Mouse (Mus musculus): ENCODE results near the gene Cib4. TPM values are rescaled to one million over a fixed set of nuclear protein-coding genes. Genes with fewer than 3 reads are reported as not detected.

Gene Cib4
- polyA plus RNA-seq, 1 experiment from 2014 or later, result not detected

GRCm38 (mm10) chr5:30461821-30462220 is 83.8 kb downstream of the Cib4 start, which contains the start of gene Otof:
Gene Otof, minus strand, starts transcription at chr5:30461932.
- Histone ChIP-seq H3K9ac (ENCODE audit: low read depth, low read length) (peak within 1 kb of the TSS; percentile 56), H3K4me2 (ENCODE audit: low read length) (peak within 1 kb of the TSS; percentile 52), H3K36me3 (ENCODE audit: control insufficient read depth, insufficient read depth, low read length) (no peaks in the 10 kb centered on the region), H3K4me1 (ENCODE audit: control insufficient read depth, insufficient read depth, low read length) (peaks cover 27% of the 10 kb centered on the region), H3K4me3 (ENCODE audit: low read depth, low read length) (peak within 1 kb of the TSS; percentile 18), H3K27ac (ENCODE audit: low read length) (peak within 1 kb of the TSS; percentile 56), H3K27me3 (ENCODE audit: control insufficient read depth, insufficient read depth, low read depth, low read length) (no peaks in the 10 kb centered on the region), H3K9me3 (replicated peaks; ENCODE audit: control insufficient read depth, low read length, poor library complexity, severe bottlenecking) (no peaks in the 10 kb centered on the region)
- WGBS, result 14% methylated on average over 12 of the region's 12 CpGs
- peak; percentile 82 for ATAC-seq

DNA sequence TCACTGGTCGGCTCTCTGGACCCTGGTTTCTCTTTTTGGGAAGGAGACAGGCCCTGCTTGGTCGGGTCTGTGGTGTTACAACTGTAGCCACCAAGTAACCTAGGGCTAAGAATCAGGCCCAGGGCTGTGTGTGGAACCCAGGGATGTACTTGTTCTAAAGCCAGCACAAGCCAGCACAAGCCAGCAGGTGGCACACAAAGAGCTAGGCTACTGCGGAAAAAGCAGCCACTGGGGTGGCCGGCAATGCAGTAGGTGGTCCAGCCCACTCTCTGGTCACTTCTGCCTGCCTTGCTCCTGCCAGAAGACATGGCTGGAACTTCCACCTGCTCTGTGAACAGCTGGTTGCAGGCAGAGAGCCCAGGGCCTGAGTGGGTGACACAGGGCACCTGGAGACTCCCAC is 85.5 kb downstream of the Cib4 start:
- no peak overlapping the region for H3K4me3 ChIP-seq (ENCODE audit: low read depth, low read length)
- H3K9me3 ChIP-seq (replicated peaks; ENCODE audit: control insufficient read depth, low read length, poor library complexity, severe bottlenecking), result no peaks in the 10 kb centered on the region
- 43% methylated on average over 4 of the region's 4 CpGs for WGBS
- ATAC-seq, result no peak
- peak overlapping the region; percentile 10; the same call in 1 of the 2 replicates for H3K4me2 ChIP-seq (ENCODE audit: low read length)
- no peak overlapping the region for H3K27ac ChIP-seq (ENCODE audit: low read length)
- H3K36me3 ChIP-seq (ENCODE audit: control insufficient read depth, insufficient read depth, low read length), result no peaks in the 10 kb centered on the region
- peaks cover 20% of the 10 kb centered on the region; the same call in 1 of the 2 replicates for H3K4me1 ChIP-seq (ENCODE audit: control insufficient read depth, insufficient read depth, low read length)
- no peak overlapping the region for H3K9ac ChIP-seq (ENCODE audit: low read depth, low read length)
- H3K27me3 ChIP-seq (ENCODE audit: control insufficient read depth, insufficient read depth, low read depth, low read length), result no peaks in the 10 kb centered on the region

DNA sequence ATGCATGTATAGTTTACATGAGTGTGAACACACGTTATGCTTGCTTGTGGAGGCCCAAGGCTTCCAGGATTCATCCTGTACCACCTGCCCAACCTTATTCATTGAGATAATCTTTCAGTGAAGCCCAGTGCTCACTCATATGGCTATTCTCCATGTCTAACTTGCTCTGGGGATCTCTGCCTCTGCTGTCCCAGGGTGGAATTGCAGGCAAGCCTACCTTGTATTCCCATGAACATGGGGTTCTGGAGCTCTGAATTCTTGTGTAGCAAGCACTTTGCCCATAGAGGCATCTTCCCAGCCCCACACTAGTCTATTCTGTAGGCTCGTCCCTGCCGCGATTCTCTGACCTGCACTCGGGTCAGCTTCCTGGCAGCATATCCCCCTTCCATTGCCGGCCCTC is 89.6 kb downstream of the Cib4 start:
- Histone ChIP-seq H3K4me1 (ENCODE audit: control insufficient read depth, insufficient read depth, low read length) (peaks cover 8% of the 10 kb centered on the region; the same call in 1 of the 2 replicates), H3K27me3 (ENCODE audit: control insufficient read depth, insufficient read depth, low read depth, low read length) (no peaks in the 10 kb centered on the region), H3K9ac (ENCODE audit: low read depth, low read length) (no peak overlapping the region), H3K9me3 (replicated peaks; ENCODE audit: control insufficient read depth, low read length, poor library complexity, severe bottlenecking) (0 out of 2 replicates have a peak, but pooled peaks cover 2% of the 10 kb centered on the region), H3K4me3 (ENCODE audit: low read depth, low read length) (no peak overlapping the region), H3K27ac (ENCODE audit: low read length) (no peak overlapping the region), H3K4me2 (ENCODE audit: low read length) (no peak overlapping the region), H3K36me3 (ENCODE audit: control insufficient read depth, insufficient read depth, low read length) (no peaks in the 10 kb centered on the region)
- ATAC-seq, result no peak
- 63% methylated on average over 6 of the region's 6 CpGs for WGBS

DNA sequence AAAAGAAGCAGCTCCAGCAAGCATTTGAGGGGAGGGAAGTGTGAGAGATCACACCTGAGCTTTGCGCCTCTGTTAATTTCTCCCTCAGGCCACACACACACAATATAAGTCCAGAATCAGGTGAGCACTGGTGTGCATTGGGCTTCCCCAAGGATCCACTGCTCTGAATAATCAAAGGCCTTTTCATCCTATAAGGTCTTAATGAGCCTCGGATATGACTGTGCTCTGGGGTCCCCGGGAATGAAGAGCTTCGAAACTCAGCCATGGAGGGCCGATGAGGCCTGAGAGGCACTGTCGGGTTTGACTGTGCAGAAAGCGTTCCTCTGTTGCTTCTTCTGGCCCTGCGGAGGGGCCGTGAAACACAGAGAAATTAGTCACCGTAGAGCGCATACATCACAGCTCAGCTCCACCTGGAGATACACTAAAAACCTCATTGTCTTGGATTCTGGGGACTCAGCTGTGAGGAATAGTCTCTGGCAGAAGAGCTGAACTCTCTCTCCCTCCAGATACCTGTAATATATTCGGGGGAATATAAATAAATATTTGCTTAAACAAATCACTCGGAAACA is 101.2 kb downstream of the Cib4 start:
- no peaks in the 10 kb centered on the region for H3K36me3 ChIP-seq (ENCODE audit: control insufficient read depth, insufficient read depth, low read length)
- WGBS, result 63% methylated on average over 13 of the region's 13 CpGs
- no peak for ATAC-seq
- H3K27ac ChIP-seq (ENCODE audit: low read length), result no peak overlapping the region
- H3K9me3 ChIP-seq (replicated peaks; ENCODE audit: control insufficient read depth, low read length, poor library complexity, severe bottlenecking), result no peaks in the 10 kb centered on the region
- no peak overlapping the region for H3K4me3 ChIP-seq (ENCODE audit: low read depth, low read length)
- H3K4me2 ChIP-seq (ENCODE audit: low read length), result no peak overlapping the region
- H3K9ac ChIP-seq (ENCODE audit: low read depth, low read length), result no peak overlapping the region
- H3K27me3 ChIP-seq (ENCODE audit: control insufficient read depth, insufficient read depth, low read depth, low read length), result no peaks in the 10 kb centered on the region
- peaks cover 3% of the 10 kb centered on the region; the same call in 1 of the 2 replicates for H3K4me1 ChIP-seq (ENCODE audit: control insufficient read depth, insufficient read depth, low read length)

DNA sequence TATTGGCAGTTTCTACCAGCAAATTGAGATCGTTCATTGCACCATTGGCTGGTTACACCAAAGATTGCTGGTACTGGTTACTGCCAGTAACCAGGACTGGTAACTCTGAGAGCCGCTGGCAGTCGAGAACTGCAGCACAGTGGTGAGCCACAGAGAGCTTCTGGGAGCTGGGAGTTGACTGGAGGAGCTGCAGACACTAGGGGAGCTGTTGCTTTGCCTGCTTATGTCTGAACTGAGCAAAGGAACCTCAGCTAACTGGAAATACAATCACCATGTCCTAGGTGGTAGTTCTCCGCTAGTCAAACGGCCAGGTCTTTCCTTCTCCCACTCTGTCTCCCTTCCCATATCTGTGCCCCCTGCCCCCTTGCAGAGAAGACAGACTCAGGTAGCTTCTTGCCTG is 103.4 kb downstream of the Cib4 start:
- Histone ChIP-seq H3K9me3 (replicated peaks; ENCODE audit: control insufficient read depth, low read length, poor library complexity, severe bottlenecking) (no peaks in the 10 kb centered on the region), H3K36me3 (ENCODE audit: control insufficient read depth, insufficient read depth, low read length) (no peaks in the 10 kb centered on the region), H3K4me2 (ENCODE audit: low read length) (no peak overlapping the region), H3K9ac (ENCODE audit: low read depth, low read length) (no peak overlapping the region), H3K27me3 (ENCODE audit: control insufficient read depth, insufficient read depth, low read depth, low read length) (no peaks in the 10 kb centered on the region), H3K4me3 (ENCODE audit: low read depth, low read length) (no peak overlapping the region), H3K27ac (ENCODE audit: low read length) (no peak overlapping the region), H3K4me1 (ENCODE audit: control insufficient read depth, insufficient read depth, low read length) (peaks cover 3% of the 10 kb centered on the region; the same call in 1 of the 2 replicates)
- no peak for ATAC-seq
- WGBS, result 67% methylated on average over 5 of the region's 5 CpGs

DNA sequence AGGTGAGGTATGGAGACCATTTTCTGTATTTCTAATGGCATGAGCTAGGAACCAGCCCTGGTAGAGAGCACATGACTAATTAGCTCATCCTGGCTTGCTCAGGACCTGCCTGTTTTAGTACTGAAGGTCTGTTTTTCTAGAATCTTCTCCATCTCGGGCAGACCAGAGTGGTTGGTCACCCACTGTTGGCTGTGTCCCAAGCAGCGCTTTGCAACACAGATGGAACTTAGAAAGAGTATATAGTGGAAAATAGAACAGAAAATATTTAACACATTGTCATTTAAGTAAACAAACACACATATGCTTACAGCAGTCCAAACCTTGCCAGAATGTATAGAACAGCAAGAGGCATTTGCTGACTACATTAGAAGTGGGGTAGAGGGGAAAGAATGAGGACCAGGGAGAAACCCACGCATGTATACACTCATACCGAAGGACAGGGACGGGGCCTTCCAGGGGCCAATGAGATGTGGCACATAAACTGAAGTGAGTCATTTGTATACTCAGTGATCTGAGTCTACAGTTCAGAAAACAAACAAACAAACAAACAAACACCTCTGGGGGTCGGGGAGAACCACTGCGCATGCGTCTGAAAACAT is 105.2 kb downstream of the Cib4 start:
- no peaks in the 10 kb centered on the region for H3K27me3 ChIP-seq (ENCODE audit: control insufficient read depth, insufficient read depth, low read depth, low read length)
- no peaks in the 10 kb centered on the region for H3K4me1 ChIP-seq (ENCODE audit: control insufficient read depth, insufficient read depth, low read length)
- no peak overlapping the region for H3K4me3 ChIP-seq (ENCODE audit: low read depth, low read length)
- H3K9ac ChIP-seq (ENCODE audit: low read depth, low read length), result no peak overlapping the region
- no peak overlapping the region for H3K4me2 ChIP-seq (ENCODE audit: low read length)
- 93% methylated on average over 8 of the region's 8 CpGs for WGBS
- ATAC-seq, result no peak
- H3K27ac ChIP-seq (ENCODE audit: low read length), result no peak overlapping the region
- H3K9me3 ChIP-seq (replicated peaks; ENCODE audit: control insufficient read depth, low read length, poor library complexity, severe bottlenecking), result no peaks in the 10 kb centered on the region
- H3K36me3 ChIP-seq (ENCODE audit: control insufficient read depth, insufficient read depth, low read length), result no peaks in the 10 kb centered on the region

DNA sequence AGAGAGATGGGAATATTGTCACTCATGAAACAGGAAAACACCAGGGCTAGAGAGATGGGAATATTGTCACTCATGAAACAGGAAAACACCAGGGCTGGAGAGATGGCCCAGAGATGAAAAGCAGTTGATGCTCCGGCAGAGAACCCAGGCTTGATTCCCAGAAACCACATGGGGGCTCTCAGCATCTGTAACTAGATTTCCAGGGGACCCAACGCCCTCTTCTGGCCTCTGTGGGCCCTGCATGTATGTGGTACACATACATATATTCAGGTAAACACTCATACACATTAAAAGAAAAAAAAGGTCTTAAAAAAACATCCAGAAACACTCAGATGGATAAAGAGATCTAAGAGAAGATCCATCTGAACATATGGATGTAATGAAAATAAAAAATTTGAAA is 106.7 kb downstream of the Cib4 start:
- Histone ChIP-seq H3K9ac (ENCODE audit: low read depth, low read length) (no peak overlapping the region), H3K27ac (ENCODE audit: low read length) (no peak overlapping the region), H3K9me3 (replicated peaks; ENCODE audit: control insufficient read depth, low read length, poor library complexity, severe bottlenecking) (no peaks in the 10 kb centered on the region), H3K4me1 (ENCODE audit: control insufficient read depth, insufficient read depth, low read length) (no peaks in the 10 kb centered on the region), H3K4me2 (ENCODE audit: low read length) (no peak overlapping the region), H3K4me3 (ENCODE audit: low read depth, low read length) (no peak overlapping the region), H3K36me3 (ENCODE audit: control insufficient read depth, insufficient read depth, low read length) (no peaks in the 10 kb centered on the region), H3K27me3 (ENCODE audit: control insufficient read depth, insufficient read depth, low read depth, low read length) (no peaks in the 10 kb centered on the region)
- 51% methylated on average over 2 of the region's 2 CpGs for WGBS
- ATAC-seq, result no peak

Other genes with a start within 250 kb of the Cib4 start
- 4.0 and 5.5 TPM in 2 replicates for gene Otof, start 83.9 kb downstream of the Cib4 start, polyA plus RNA-seq (2015; fragmentation: Nextera tagmentation; extraction: Ambion mirVana)
- gene 1700001C02Rik, start 79.8 kb downstream of the Cib4 start, polyA plus RNA-seq (2015; fragmentation: Nextera tagmentation; extraction: Ambion mirVana), result 0.71 and 2.1 TPM in 2 replicates
- 6.1 and 6.6 TPM in 2 replicates for gene Kcnk3, start 42.3 kb upstream of the Cib4 start, polyA plus RNA-seq (2015; fragmentation: Nextera tagmentation; extraction: Ambion mirVana)
- gene Slc35f6, start 102.1 kb upstream of the Cib4 start, polyA plus RNA-seq (2015; fragmentation: Nextera tagmentation; extraction: Ambion mirVana), result 32.3 and 33.0 TPM in 2 replicates
- 22.6 and 30.5 TPM in 2 replicates for gene Cenpa, start 120.9 kb upstream of the Cib4 start, polyA plus RNA-seq (2015; fragmentation: Nextera tagmentation; extraction: Ambion mirVana)
- 284 and 306 TPM in 2 replicates for gene Dpysl5, start 165.7 kb upstream of the Cib4 start, polyA plus RNA-seq (2015; fragmentation: Nextera tagmentation; extraction: Ambion mirVana)

All from midbrain, embryonic 16.5 days (tissue).